Mouse (Mus musculus): ENCODE measurements around the gene Hagh.

Hagh gene

DNA sequence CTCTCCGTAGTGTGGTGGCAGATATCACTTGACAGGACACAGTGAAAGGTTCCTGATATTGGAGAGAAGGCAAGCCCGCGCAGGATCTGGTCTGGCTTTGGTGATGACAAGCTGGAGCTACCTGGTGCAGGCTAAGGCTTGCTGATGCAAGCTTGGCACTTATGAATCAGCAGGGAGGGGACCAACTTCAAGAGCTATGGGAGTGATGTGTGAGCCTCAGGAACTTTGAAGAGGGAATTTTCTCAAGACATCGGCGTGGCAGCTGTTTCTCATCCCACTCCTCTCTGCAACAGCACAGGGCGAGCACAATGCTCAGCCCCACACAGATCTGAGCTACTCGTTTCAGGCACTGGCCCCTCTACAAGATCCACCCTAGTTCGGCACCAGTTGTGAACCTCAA is at the start of gene Hagh:
Gene Hagh (plus strand): TSS at position 302 of the 400 bp plus-strand sequence.
- DNase-seq (ENCODE audit: low spot score in 2 of 2), result peak in 1 of 2 experiments; percentile 9

- DNase-seq (ENCODE audit: low spot score in 2 of 2), result no peak
Observed at GRCm38 (mm10) chr17:24792190-24792589, 47.8 kb upstream of the Hagh start.

DNA sequence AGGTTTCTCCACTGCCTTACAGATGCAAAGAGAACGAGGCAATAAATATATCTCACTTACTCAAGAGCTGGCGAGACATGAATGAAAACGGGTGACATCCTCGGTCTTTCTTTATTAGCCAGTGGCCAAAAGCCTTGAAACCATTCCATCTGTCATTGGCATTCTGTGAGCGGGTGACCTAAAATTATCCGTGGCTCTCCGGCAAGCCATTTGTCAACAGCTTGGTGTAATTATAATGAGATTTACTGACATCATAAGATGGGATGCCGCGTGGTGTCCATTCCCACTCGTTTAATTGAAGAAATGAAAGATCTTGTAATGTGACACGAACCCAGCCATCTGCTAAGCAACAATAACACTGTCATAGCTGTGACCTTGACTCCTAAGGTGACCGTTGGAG is 45.2 kb upstream of the Hagh start:
- no peak for DNase-seq (ENCODE audit: low spot score in 2 of 2)

DNA sequence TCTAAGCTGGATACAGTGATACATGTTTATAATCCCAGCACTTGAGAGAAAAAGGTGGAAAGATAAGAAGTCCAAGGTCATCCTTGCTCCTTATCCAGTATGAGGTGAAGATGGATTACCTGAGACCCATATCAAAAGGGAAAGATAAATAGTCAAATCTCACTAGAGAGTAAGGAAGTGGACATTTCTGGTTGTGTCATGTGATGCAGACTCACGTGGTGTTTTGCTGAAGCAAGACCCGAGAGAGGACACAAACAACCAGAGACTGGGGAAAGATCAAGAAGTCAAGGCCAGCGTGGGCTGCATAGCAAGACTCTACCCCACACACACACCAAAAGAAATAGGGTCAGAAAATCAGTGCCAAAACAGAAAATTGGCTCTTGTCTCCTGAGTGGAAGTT is 43.0 kb upstream of the Hagh start:
- DNase-seq (ENCODE audit: low spot score in 2 of 2), result no peak

GRCm38 (mm10) chr17:24798229-24798628 is 41.7 kb upstream of the Hagh start:
- no peak for DNase-seq (ENCODE audit: low spot score in 2 of 2)

GRCm38 (mm10) chr17:24799476-24799875 is 40.5 kb upstream of the Hagh start:
- no peak for DNase-seq (ENCODE audit: low spot score in 2 of 2)

DNA sequence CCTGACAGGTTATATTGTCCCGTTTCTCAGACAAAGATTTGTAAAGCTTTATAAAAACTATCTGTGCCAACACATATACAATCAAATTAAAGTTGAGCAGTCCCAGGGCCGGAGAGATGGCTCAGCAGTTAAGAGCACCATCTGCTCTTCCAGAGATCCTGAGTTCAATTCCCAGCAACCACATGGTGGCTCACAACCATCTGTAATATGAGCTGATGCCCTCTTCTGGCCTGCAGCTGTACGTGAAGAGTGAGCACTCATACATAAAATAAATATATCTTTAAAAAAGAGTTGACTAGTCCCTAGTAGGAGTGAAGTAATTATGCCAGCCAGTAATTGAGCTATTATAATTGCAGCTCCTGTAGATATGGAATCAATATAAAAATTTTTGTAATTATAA is 39.4 kb upstream of the Hagh start:
- DNase-seq (ENCODE audit: low spot score in 2 of 2), result no peak

DNA sequence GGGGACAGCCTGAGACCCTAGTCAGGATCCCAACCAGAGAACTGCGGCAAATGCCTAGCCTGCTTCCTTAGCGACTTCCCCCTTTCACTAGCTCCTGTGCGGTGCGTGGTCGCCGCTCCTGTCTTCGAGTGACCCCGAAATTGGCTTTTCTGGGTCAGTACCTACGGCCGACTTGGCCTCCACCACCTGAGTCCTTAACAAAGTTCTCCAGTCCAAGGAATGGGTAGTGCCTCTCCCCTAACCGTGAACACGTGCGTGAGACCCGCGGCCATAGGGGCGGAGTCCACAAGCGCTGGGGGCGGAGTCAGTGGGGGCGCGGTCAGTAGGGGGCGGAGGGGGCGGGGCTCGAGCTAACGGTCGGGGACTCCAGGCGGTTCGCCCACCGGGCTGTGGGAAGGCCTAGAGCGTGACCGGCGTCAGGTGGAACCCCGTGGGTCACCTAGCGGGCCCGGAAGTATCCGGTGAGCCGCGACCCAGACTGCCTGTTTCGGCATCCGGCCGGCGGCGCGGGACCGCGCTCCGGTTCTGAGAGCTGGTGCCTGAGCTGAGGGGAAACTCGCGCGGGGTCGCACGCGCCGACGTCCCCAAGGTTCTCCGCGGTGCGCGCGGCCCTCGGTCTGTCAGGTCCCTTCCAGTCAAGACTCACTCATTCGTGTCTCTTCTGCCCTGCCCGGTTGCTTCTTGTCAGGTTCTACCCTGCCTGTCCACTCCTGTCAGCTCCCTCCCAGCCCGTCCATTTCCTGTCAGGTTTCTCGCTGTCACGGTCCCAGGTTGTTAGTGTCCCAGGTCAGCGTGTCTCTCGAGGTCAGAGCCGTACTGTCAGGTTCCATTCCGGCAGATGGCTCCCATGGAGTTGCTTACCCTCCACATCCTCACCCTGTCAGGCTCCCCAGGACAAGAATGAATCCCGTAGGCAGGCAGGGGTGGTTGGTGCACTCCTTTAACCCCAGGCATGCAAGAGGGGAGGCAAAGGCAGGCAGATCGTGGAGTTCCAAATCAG is 35.7 kb upstream of the Hagh start, which contains the start of gene Meiob:
Gene Meiob (plus strand): TSS at position 338 of the 1,000 bp plus-strand sequence.
- DNase-seq (ENCODE audit: low spot score in 2 of 2), result peak in 1 of 2 experiments; percentile 5

GRCm38 (mm10) chr17:24811211-24811610 is 28.7 kb upstream of the Hagh start:
- DNase-seq (ENCODE audit: low spot score in 2 of 2), result no peak

DNA sequence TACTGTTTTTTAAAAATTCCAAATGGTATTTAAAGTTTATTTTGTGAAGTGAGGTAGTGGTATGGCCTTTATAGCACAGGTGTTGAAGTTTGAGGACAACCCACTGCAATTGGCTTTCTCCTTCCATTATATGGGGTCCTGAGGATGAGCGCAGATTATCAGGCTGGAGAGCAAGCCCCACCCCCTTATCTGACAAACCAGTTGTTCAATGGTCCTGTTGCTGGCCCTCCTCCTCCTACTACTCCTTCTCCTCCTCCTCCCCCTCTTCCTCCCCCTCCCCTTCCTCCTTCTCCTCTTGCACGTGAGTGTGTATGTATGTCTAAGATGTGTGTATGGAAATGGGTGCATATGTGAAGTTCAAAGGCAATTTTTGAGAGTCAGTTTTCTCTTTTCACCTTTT is 27.7 kb upstream of the Hagh start:
- DNase-seq (ENCODE audit: low spot score in 2 of 2), result no peak

GRCm38 (mm10) chr17:24815256-24815655 is 24.7 kb upstream of the Hagh start:
- no peak for DNase-seq (ENCODE audit: low spot score in 2 of 2)

DNA sequence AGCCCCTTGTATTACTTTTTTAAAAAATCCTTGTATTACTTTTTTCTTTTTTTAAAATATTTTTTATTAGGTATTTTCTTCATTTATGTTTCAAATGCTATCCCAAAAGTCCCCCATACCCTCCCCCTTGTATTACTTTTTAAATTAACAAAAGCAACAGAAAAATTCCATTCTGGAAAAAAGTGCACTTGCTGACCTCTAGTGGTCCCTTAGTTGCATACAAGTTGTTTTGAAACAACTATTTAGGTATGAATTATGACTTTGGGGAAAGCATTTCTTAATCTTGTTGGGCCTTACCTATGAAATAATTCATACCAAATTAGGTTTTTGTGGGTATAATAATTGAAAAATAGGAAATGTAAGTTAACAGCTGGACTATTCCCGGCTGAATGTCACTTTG is 22.4 kb upstream of the Hagh start:
- DNase-seq (ENCODE audit: low spot score in 2 of 2), result no peak

GRCm38 (mm10) chr17:24818172-24818571 is 21.8 kb upstream of the Hagh start:
- no peak for DNase-seq (ENCODE audit: low spot score in 2 of 2)

DNA sequence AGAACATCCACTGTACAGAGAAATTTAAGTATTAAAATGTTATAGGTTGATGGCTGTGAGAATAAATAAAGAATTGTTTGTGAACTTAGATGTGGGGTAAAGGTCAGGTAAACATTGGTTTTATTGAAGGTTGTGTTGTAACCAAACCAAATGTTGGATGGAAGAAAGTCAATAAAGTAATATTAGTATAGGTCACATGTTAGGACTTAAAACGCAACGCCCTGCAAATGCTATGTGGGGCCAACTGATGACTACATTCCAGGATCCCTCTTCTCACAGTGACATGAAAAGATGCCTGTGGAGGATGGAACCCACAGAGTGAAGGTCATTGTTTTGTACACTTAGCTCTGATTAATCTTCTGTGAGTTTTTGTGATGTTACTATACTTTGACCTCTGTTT is 20.5 kb upstream of the Hagh start:
- no peak for DNase-seq (ENCODE audit: low spot score in 2 of 2)

DNA sequence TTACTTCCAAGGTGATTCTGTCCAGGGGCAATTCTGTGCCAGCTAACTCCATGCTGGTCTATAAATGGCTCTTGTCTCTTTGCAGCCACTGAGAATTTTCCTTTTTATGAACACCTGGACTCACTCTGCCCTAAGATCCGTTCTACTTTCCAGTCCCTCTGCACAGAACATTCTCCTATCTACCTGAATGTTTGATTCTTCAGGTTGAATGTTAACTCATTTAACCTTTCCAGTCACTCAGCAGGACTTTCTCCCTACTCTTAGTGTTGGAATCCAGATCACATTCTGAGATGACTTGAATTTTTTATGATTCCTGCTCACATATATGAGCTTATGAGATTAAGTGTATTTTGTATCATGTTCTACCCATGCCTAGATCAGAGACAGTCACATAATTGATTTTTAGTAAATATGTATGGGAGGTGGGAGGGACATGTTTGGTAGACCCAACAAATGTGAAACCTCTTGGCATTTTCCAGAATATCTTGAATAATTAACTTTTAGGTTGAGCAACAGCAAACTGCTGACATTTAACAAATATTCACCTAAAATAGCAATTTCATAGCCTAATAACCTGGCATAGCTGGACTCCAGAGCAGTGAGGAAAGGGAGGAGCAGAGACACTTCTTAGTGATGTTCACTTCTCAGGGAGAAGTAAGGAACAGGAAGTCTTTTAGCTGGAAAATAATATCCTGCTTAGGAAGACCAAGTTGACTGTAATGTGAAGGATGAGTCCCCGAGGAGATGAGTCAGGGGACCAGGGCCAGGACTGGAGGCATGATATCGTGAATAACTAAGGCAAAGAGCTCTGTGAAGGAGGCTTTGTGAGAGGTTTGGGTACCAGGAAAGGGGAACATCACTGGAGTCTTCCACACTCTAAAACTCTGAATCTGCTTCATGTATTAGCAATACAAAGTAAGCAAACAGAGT is 18.3 kb upstream of the Hagh start:
- DNase-seq (ENCODE audit: low spot score in 2 of 2), result no peak

DNA sequence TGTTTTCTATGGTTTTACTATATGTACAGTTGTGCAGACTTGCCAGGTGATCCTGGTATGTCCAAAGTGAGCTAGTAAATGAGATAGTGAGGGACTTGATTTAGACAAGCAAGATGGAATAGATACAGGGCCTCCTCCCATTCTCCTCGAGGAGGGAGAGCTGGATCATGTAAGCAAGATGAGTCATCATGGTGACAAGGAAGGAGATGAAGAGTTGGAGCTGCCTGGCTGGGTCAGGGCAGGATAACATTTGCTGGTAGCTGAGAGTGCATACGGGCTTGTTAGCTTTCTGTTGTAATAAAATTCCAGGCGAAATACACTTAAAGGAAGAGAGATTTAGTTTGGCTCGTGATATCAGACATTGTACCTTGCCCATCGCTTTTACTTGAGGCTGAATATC is 398 bp downstream of the Hagh start:
- no peak for DNase-seq (ENCODE audit: low spot score in 2 of 2)

GRCm38 (mm10) chr17:24841133-24841532 is 1.2 kb downstream of the Hagh start:
- DNase-seq (ENCODE audit: low spot score in 2 of 2), result no peak

GRCm38 (mm10) chr17:24842631-24843030 is 2.7 kb downstream of the Hagh start:
- DNase-seq (ENCODE audit: low spot score in 2 of 2), result no peak

GRCm38 (mm10) chr17:24844525-24844924 is 4.6 kb downstream of the Hagh start:
- DNase-seq (ENCODE audit: low spot score in 2 of 2), result no peak

GRCm38 (mm10) chr17:24847386-24847785 is 7.4 kb downstream of the Hagh start:
- DNase-seq (ENCODE audit: low spot score in 2 of 2), result no peak

DNA sequence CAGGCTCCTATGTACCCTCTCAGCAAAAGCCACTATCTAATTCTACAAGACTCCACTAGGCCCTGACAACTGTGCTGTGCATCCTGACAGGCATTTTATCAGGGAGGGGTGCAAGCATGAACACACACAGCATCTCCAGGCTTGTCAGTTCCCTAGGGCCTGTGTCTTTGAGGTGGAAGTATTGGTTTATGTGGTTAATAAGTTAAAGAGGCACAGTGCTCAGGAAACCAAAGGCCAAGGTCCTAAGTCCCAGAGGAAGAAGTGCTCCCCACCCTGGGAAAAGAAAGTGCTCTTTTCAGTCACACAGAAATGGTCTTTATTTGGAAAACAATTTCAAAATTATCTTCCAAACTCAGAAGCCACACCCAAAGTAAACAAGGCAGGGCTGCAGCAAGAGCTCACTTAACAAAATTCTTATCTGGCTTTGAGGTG is 8.7 kb downstream of the Hagh start:
- no peak for DNase-seq (ENCODE audit: low spot score in 2 of 2)

DNA sequence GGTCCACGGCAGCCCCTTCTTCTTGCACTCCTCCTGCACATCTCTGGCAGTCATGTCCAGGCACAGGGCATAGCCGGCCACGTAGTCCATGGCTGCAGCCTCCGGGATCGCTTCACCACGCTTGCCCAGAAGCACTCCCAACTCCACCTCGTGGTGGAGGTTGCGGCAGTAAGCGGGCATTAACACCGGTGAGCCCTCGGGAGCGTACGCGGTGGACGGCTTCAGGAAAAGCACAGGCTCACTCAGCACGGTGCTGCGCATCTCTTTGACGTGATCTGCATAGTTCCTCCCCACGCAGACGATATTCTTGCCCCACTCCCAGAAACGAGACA is 9.8 kb downstream of the Hagh start:
- no peak for DNase-seq (ENCODE audit: low spot score in 2 of 2)

Data from frontal cortex, postnatal 36 days (tissue).